Mouse (Mus musculus) cerebellum, adult 11-12 months (tissue): ENCODE results near the gene Uvrag.

Source experiments
- DNase-seq: peaks from one replicate; pipeline ENCODE4 v3.0.0; 2022

Gene Uvrag

GRCm38 (mm10) chr7:99050882-99051281 lies 90.1 kb downstream of the Uvrag start:
- DNase-seq, result no peak

- no peak for DNase-seq
Measured at GRCm38 (mm10) chr7:99049897-99050296, 91.0 kb downstream of the Uvrag start.

- no peak for DNase-seq
Measured at GRCm38 (mm10) chr7:99046545-99047206, 94.3 kb downstream of the Uvrag start.

- DNase-seq, result no peak
Measured at GRCm38 (mm10) chr7:99045525-99045924, 95.4 kb downstream of the Uvrag start.

- no peak for DNase-seq
Measured at GRCm38 (mm10) chr7:99043923-99044322, 97.0 kb downstream of the Uvrag start.

GRCm38 (mm10) chr7:99043322-99043721 lies 97.6 kb downstream of the Uvrag start:
- DNase-seq, result no peak

- DNase-seq, result no peak
Measured at GRCm38 (mm10) chr7:99041818-99042217, 99.1 kb downstream of the Uvrag start.

GRCm38 (mm10) chr7:99039912-99040311 lies 101.0 kb downstream of the Uvrag start:
- no peak for DNase-seq

- no peak for DNase-seq
Measured at GRCm38 (mm10) chr7:99036284-99036683, 104.7 kb downstream of the Uvrag start.

GRCm38 (mm10) chr7:99034909-99035308 lies 106.0 kb downstream of the Uvrag start:
- no peak for DNase-seq

- DNase-seq, result no peak
Measured at GRCm38 (mm10) chr7:99033838-99034237, 107.1 kb downstream of the Uvrag start.

GRCm38 (mm10) chr7:99033314-99033713 lies 107.6 kb downstream of the Uvrag start:
- DNase-seq, result no peak

GRCm38 (mm10) chr7:99032051-99032450 lies 108.9 kb downstream of the Uvrag start:
- no peak for DNase-seq

GRCm38 (mm10) chr7:99028108-99028507 lies 112.8 kb downstream of the Uvrag start:
- DNase-seq, result no peak

- DNase-seq, result no peak
Measured at GRCm38 (mm10) chr7:99027185-99027584, 113.8 kb downstream of the Uvrag start.

- DNase-seq, result peak; percentile 19
Measured at GRCm38 (mm10) chr7:99025989-99026388, 115.0 kb downstream of the Uvrag start.

- peak; percentile 48 for DNase-seq
Measured at GRCm38 (mm10) chr7:99025265-99025664, 115.7 kb downstream of the Uvrag start.

- DNase-seq, result no peak
Measured at GRCm38 (mm10) chr7:99024791-99025190, 116.2 kb downstream of the Uvrag start.

- no peak for DNase-seq
Measured at GRCm38 (mm10) chr7:99023931-99024330, 117.0 kb downstream of the Uvrag start.

- no peak for DNase-seq
Measured at GRCm38 (mm10) chr7:99021277-99021676, 119.7 kb downstream of the Uvrag start.

GRCm38 (mm10) chr7:99020353-99020752 lies 120.6 kb downstream of the Uvrag start:
- DNase-seq, result no peak

- DNase-seq, result no peak
Measured at GRCm38 (mm10) chr7:99017224-99017844, 123.6 kb downstream of the Uvrag start.

- no peak for DNase-seq
Measured at GRCm38 (mm10) chr7:99015914-99016313, 125.0 kb downstream of the Uvrag start.

- DNase-seq, result peak; percentile 72
Measured at GRCm38 (mm10) chr7:99015419-99015818, 125.5 kb downstream of the Uvrag start.

- no peak for DNase-seq
Measured at GRCm38 (mm10) chr7:99014620-99015019, 126.3 kb downstream of the Uvrag start.
